Mouse (Mus musculus): Measurements from ENCODE around the gene Plk5. TPM values are rescaled to one million over a fixed set of nuclear protein-coding genes. Genes with fewer than 3 reads are reported as not detected.

Plk5 gene
- total and polyA plus RNA-seq, 3 experiments: not detected

- 0 out of 2 replicates have a peak, but pooled peaks have one; percentile 44 for TF ChIP-seq MYC (IDR thresholded peaks at IDR 0.05; ENCODE audit: low read depth, low read length)
- TF ChIP-seq MXI1 (IDR thresholded peaks at IDR 0.05; ENCODE audit: low read depth, low read length): no peak
- TF ChIP-seq TCF12 (IDR thresholded peaks at IDR 0.05; ENCODE audit: low read depth, low read length): 0 out of 2 replicates have a peak, but pooled peaks have one; percentile 34
- no peak for TF ChIP-seq HCFC1 (IDR thresholded peaks at IDR 0.05; ENCODE audit: low read depth, low read length)
- peak; percentile 64 for TF ChIP-seq RAD21 (IDR thresholded peaks at IDR 0.05; ENCODE audit: low read depth, low read length)
- no peak for TF ChIP-seq USF2 (conservative IDR thresholded peaks at IDR 0.05; ENCODE audit: low read depth, low read length)
- TF ChIP-seq JUND (conservative IDR thresholded peaks at IDR 0.05; ENCODE audit: low read depth, low read length): no peak
- TF ChIP-seq PAX5 (IDR thresholded peaks at IDR 0.05; ENCODE audit: low read length): no peak
- no peak for TF ChIP-seq USF1 (IDR thresholded peaks at IDR 0.05; ENCODE audit: low read depth, low read length)
- no peak for TF ChIP-seq RCOR1 (conservative IDR thresholded peaks at IDR 0.05; ENCODE audit: low read depth, low read length)
- peak; percentile 43; the same call in 1 of the 2 replicates for TF ChIP-seq NRF1 (IDR thresholded peaks at IDR 0.05; ENCODE audit: low read depth, low read length)
- TF ChIP-seq POLR2AphosphoS2 (IDR thresholded peaks at IDR 0.05; ENCODE audit: low read depth, low read length): no peak
- no peak for TF ChIP-seq POLR2A (IDR thresholded peaks at IDR 0.05; ENCODE audit: low read depth, low read length)
Observed at GRCm38 (mm10) chr10:80350292-80350691, 6.0 kb upstream of the Plk5 start (continued).

- peaks cover 90% of the 10 kb centered on the region for H3K27me3 ChIP-seq (replicated peaks)
- dilution Hi-C loops (cut with MboI; ENCODE audit: extremely low pct_ligation_motif_present, extremely low pct_unique_long_range_greater_than_20kb, low sequenced_read_pairs): no loop called here
- H3K9me3 ChIP-seq (replicated peaks; ENCODE audit: low read length): peaks cover 4% of the 10 kb centered on the region
- H3K27ac ChIP-seq (ENCODE audit: insufficient read depth, low read depth): no peak overlapping the region
- H3K4me3 ChIP-seq (replicated peaks in 1 of 3; ENCODE audit: low read depth in 2 of 3, low read length in 2 of 3, poor library complexity in 1 of 3): no peak overlapping the region
- no peaks in the 10 kb centered on the region for H3K36me3 ChIP-seq (replicated peaks in 1 of 2; ENCODE audit: control insufficient read depth in 1 of 2, insufficient read depth in 1 of 2, low read length in 1 of 2)
- H3K4me2 ChIP-seq (ENCODE audit: insufficient read depth, low read depth, poor library complexity, severe bottlenecking): no peak overlapping the region
- TF ChIP-seq JUND (conservative IDR thresholded peaks at IDR 0.05; ENCODE audit: low read depth, low read length): no peak
- H3K79me2 ChIP-seq (replicated peaks; ENCODE audit: control insufficient read depth, extremely low read depth, insufficient read depth, poor library complexity, severe bottlenecking): no peaks in the 10 kb centered on the region
- in situ Hi-C loops (cut with MboI; ENCODE audit: low pct_ligation_motif_present, low pct_unique_long_range_greater_than_20kb, low sequenced_read_pairs): no loop called here
- no peak for DNase-seq (ENCODE audit: extremely low read depth)
- H3K4me1 ChIP-seq (ENCODE audit: control insufficient read depth in 1 of 2, insufficient read depth in 2 of 2): peaks cover 3 to 10% of the 10 kb centered on the region in 2 experiments
- H3K9ac ChIP-seq (ENCODE audit: insufficient read depth, low read depth): no peak overlapping the region
Observed at GRCm38 (mm10) chr10:80351896-80352295, 4.4 kb upstream of the Plk5 start.

- in situ Hi-C loops (cut with MboI; ENCODE audit: low pct_ligation_motif_present, low pct_unique_long_range_greater_than_20kb, low sequenced_read_pairs): no loop called here
- no peak overlapping the region for H3K9ac ChIP-seq (ENCODE audit: insufficient read depth, low read depth)
Observed at GRCm38 (mm10) chr10:80352727-80353126, 3.5 kb upstream of the Plk5 start.

More at GRCm38 (mm10) chr10:80352727-80353126, 3.5 kb upstream of the Plk5 start:
- dilution Hi-C loops (cut with MboI; ENCODE audit: extremely low pct_ligation_motif_present, extremely low pct_unique_long_range_greater_than_20kb, low sequenced_read_pairs): no loop called here
- Histone ChIP-seq H3K27ac (ENCODE audit: insufficient read depth, low read depth) (no peak overlapping the region), H3K27me3 (replicated peaks) (peaks cover 90% of the 10 kb centered on the region), H3K79me2 (replicated peaks; ENCODE audit: control insufficient read depth, extremely low read depth, insufficient read depth, poor library complexity, severe bottlenecking) (no peaks in the 10 kb centered on the region), H3K4me3 (replicated peaks in 1 of 3; ENCODE audit: low read depth in 2 of 3, low read length in 2 of 3, poor library complexity in 1 of 3) (no peak overlapping the region), H3K36me3 (replicated peaks in 1 of 2; ENCODE audit: control insufficient read depth in 1 of 2, insufficient read depth in 1 of 2, low read length in 1 of 2) (no peaks in the 10 kb centered on the region), H3K9me3 (replicated peaks; ENCODE audit: low read length) (peaks cover 6% of the 10 kb centered on the region), H3K4me2 (ENCODE audit: insufficient read depth, low read depth, poor library complexity, severe bottlenecking) (no peak overlapping the region), H3K4me1 (ENCODE audit: control insufficient read depth in 1 of 2, insufficient read depth in 2 of 2) (peaks cover 3 to 8% of the 10 kb centered on the region in 2 experiments)
- DNase-seq (ENCODE audit: extremely low read depth): no peak
- TF ChIP-seq NRF1 (IDR thresholded peaks at IDR 0.05; ENCODE audit: low read depth, low read length): no peak
- no peak for TF ChIP-seq IRF4 (IDR thresholded peaks at IDR 0.05; ENCODE audit: low read depth, low read length)
- no peak for TF ChIP-seq ELF1 (IDR thresholded peaks at IDR 0.05; ENCODE audit: low read depth, low read length)
- TF ChIP-seq EP300 (IDR thresholded peaks at IDR 0.05; ENCODE audit: low read length): no peak
- TF ChIP-seq MXI1 (IDR thresholded peaks at IDR 0.05; ENCODE audit: low read depth, low read length): no peak

All from CH12.LX (cell line).